Mouse (Mus musculus) heart, adult 18-20 months (tissue): ENCODE measurements around the gene Dcaf12l1. TPM values are rescaled to one million over a fixed set of nuclear protein-coding genes. Genes with fewer than 3 reads are reported as not detected.
A peak's percentile ranks its signal among the peaks of the same experiment; 100 is the strongest.
"Not testable (repeated sequence)": the region's sequence is repeated elsewhere in the genome, so short reads cannot be mapped to it uniquely, and the experiment has no call there.

Experiments
- DNase-seq, 2 experiments: peaks; one replicate each; pipeline ENCODE4 v3.0.0; 2021 to 2022; ENCODE audit warnings: mixed read lengths in 1 of 2
- long read RNA-seq, 2 experiments: library from polyadenylated mRNA; stranded (forward); transcript quantifications; one replicate each; pipeline ENCODE4 v2.0.0; 2021
- total RNA-seq, 2 experiments: library from RNA; stranded (reverse); gene quantifications; 2 replicates each; pipeline ENCODE4 v1.2.3; 2021

Gene Dcaf12l1
- 1 to 10 TPM; 2.8 to 3.6 TPM for total RNA-seq
- long read RNA-seq, experiment 1, partial matches to known transcripts, result 0 of 5 reads
- long read RNA-seq, experiment 1, other reads (novel, unspliced or antisense), result 2 of 5 reads
- long read RNA-seq, experiment 2, partial matches to known transcripts, result 0 of 2 reads
- long read RNA-seq, experiment 2, other reads (novel, unspliced or antisense), result 2 of 2 reads

- peak; percentile 9 to 22 for DNase-seq
Observed at GRCm38 (mm10) chrX:44789761-44790411, at the start of gene Dcaf12l1. Gene Dcaf12l1, minus strand, starts transcription at chrX:44790197.

DNA sequence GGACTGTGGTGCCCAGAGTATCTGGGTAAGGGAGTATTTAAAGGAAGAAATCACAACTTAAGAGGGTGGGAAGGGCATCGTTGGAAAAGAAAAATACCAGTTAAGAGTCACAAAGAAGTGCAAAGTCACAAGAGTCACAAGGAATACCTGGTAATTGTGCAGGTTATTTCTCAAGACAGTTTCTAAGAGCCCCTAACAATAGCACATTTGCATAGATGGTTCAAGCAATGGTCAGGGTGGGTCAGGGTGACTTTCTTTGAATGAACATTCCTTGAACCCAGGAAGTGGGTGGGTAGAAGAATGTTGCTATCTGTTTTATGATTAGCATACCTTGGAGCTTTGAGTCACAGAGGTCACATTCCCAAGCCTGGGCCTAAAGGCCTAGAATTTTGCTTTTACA, 19.4 kb upstream of the Dcaf12l1 start:
- not testable (repeated sequence) for DNase-seq

DNA sequence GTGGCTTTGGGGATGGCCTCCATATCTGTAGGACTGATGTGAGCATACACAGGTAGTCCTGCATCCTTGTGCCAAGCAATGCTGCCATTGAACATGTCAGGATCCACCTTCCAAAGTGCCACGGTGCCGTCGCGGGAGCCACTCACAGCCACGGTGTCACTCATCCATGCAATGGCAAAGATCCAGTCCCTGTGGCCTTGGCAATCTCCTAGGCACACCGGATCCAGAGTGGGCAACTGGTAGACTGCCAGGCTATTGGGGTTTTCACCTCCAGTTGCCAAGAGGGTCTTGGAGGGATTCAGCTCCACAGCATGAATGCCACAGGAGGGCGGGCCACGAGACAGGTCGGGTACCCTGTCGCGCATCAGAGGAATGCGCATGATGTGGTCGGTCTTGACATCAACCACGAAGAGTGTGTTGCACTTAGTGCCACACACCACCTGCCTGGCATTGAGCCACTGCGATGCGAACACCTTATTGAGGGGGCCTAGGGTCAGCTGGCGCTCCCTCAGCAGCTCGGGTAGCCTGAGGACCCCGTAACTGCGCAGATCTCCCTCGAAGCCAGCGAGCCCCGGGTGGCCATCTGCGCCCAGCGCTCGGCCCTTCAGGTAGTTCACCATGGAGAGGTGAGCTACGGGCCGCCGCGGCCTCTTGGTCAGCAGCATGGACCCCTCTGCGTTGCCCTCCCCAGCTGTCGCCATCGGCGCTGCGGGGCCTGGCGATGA, 799 bp downstream of the Dcaf12l1 start:
- DNase-seq, result no peak
